Mouse (Mus musculus) kidney, postnatal 10 days (tissue): Measurements from ENCODE around the gene Meox1.

ENCODE experiments used
- DNase-seq: peaks from one replicate; pipeline ENCODE4 v3.0.0; 2021; ENCODE audit warnings: mixed read lengths

Meox1 gene

DNA sequence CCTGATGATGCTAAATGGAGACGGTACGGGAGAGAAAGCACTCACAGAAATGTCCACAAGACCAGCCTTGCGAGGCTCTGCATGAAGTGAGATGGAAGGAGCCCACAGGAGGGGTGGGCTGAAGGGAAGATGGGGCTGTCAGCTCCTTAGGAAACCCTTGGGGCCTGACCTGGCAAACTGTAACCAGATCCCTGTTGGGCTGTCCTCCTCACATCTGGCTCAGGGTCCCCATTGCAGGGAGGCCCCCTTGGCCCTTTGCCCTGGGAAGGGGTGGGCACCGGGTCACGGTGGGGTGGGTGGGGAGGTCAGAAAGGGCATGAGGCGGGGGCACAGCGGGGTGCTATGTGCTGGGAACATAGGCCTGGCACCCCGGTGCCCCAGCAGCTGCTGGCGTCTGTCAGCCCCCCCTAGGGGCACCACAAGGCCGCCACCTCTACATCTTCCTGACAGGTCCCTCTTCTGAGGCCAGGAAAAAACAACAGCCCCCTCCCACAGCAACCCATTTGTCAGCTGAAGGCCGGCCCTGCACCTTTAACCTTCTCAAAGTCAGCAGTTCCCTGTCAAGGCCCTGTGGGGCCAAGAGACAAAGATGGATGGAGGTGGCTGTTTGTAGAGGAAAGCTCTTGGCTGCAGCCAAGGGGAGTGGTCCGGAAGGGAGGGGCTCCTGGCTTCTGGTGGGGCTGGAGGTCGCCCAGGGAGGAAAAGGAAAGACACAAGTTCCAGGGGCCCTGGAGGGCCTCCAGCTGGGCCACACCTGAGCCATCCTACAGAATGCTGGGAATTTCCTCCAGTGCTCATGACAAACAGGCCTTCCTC, 2.6 kb upstream of the Meox1 start:
- peak; percentile 78 for DNase-seq

DNA sequence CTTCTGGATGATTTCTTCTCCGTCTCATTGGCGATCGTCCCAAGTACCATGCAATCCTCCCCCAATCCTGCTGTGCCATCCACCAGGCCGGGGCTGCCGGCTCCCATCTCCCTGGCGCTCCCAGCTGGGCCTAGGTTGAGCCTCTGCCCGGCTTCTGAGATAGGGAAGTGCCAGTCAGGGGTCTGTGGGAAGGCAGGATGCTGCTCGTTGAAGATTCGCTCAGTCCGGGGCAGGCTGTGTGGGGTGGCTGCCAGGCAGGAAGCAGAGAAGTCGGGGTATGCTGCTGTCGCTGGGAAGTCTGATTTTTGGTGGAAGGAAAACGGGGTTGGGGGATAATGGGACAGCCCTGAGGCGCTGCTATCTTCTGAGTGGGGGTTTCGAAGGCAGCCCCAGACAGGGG, 614 bp downstream of the Meox1 start:
- peak; percentile 66 for DNase-seq

DNA sequence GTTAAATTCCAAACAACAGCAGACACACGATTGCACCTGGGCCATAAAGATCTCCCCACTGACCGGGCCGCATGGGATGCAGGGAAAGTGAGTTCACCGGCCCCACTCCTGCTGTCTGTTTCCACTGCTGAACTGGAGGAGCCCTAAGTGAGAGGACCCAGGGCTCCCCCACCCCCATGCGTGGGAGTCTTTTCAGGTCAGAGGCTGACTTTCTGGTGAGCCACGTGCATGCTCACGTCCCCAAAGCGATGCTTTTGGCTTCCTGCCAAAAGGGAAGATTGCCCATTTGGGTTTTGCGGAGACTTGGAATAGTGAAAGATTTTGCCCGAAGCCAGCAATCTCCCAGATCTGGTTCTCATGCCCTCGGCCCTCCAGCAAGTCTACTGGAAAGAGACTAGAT, 2.7 kb downstream of the Meox1 start:
- peak; percentile 47 for DNase-seq

DNA sequence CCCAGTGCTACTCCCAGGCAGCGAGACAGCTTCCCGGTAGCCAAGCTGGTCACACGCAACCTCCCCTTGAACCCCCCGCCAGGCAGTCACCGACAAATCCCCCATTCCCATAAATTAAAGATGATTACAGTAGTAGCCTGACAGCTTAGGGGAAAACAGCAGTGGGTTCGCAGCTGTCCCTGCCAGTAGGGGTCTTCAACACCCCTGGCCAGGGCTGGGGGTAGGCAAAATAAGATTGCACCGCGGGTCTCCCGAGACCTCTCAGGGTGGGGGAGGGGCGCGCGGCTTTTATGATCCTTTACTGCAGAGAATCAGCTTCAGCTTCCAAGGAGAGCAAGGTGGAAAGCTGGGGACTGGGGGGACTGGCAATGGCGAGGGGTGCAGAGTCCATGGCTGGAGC, 4.4 kb downstream of the Meox1 start:
- peak; percentile 56 for DNase-seq

DNA sequence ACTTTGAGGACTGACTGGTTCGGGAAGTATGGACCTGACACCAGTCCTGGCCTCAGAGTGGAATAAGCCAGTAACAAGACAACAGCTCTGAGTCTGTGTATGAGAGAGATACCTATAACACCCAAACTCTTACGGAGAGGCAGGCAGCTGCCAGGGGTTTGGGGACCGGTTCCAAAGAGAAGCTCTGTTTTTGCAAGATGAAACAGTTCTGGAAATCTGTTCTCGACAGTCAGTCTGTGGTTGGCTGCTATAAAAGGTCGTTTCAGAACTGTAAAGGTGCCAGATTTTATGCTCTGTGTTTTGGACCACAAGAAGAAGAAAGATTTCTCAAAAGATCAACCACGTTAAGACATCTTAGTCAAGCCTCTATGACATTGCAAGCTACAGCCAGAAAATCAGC, 5.4 kb downstream of the Meox1 start:
- DNase-seq: no peak

DNA sequence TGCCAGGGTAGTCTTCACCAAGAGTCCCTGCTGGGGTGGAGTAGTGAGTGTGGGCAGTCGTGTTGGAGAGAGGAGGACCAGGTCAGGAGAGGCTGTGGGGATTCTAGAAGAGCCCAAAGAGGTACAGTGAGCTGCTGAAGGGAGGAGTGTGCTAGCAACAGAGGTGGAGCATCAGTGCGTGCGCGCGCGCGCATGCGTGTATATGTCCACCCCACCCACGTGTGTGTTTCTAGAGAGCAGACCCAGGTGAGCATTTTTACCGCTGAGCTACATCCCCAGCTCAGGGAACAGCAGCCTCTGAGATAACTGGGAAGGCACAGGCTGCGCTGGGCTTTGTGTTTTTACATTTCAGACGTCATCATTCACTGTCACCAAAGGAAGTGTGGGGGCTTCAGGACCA, 7.7 kb downstream of the Meox1 start:
- DNase-seq: no peak

DNA sequence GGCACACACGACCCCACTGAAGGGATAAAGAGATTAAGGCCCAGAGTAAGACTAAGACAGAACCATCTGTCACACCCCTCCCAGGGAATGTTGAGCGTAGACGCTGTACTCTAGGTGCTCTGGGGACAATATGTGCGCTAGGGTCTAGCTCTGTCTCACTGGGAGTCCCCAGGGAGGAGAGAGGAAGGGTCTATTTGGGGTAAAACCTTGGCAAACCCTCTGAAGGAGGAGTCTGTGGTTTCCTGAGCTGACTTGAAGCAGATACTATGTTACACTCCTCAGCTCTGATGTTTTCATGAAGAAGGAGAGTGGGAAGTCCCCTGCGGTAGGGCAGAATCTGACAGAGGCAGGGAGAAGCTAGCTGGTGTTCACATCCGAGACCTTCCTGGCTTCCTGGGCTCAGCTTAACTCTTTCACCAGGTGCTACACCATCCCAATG, 8.3 kb downstream of the Meox1 start:
- DNase-seq: no peak

DNA sequence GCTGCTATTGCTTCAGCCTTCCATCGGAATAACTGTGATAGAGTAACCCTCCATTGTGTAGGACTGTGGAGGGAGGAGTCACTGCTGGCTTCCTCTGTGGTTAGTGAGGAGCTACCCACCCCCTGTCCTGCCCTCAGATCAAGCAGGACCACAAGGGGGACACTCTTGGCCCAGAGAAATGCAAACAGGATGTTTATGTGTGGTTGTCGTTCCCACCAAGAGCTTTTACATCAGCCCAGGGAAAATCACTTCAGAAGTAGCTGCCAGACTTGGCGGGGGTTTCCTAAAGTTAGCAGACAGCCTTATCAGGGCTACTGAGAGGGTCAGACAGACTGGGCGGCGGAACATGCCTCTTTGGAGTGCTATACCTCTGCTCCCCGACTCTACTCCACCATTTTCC, 8.9 kb downstream of the Meox1 start:
- peak; percentile 55 for DNase-seq

DNA sequence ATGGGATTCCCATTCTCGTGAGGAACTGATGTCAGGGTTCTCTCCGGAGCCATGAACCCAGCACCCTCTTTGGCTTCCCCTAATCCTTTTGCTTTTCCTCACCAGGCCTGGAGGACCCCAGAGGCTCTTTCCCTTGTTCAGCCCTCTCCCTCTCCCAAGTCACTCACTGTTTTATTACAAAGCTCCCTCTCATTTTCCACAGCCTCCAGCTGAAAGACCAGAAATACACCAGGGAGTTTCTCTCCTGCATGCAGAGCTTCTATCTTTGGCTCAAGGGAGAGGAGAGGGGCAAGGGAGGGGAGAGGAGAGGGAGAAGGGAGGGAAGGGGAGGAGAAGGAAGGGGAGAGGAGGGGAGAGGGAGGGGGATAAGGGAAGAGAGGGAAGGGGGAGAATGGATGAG, 10.3 kb downstream of the Meox1 start:
- DNase-seq: no peak

DNA sequence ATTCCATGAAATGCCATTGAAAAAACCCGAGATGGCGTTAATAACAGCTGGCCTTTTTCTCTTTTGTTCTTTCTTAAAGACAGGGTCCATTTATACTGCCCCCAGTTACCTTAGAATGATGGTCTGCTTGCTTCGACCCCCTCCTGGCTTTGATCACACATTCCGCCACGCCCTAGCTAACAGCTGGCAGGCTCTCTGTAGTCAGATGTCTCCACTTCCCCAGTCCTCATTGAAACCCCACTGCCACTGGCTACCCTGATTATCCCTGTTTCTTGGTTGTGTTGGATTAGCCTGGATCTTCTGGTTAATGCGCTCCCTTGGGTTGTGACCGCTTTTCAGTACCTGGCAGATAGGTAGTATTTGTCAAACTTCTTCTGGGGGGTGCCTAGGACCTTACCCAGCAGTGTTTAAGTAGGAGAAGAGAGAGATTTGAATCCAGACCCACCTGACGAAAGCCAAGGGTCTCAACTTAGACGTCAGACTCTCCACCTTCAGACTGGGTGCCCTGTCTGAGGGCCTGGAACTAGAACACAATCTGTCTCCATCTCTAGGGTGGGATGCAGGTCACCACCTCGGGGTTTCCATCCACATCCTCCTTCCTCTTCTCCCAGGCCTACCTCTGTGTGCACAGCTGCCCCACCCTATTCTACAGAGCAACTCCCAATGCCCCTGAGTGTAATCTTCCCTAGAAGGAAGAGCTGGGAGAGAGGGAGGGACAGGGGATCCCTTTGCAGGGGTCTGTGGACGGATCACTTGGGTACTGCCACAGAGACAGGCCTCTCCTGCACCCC, 11.5 kb downstream of the Meox1 start:
- DNase-seq: no peak

DNA sequence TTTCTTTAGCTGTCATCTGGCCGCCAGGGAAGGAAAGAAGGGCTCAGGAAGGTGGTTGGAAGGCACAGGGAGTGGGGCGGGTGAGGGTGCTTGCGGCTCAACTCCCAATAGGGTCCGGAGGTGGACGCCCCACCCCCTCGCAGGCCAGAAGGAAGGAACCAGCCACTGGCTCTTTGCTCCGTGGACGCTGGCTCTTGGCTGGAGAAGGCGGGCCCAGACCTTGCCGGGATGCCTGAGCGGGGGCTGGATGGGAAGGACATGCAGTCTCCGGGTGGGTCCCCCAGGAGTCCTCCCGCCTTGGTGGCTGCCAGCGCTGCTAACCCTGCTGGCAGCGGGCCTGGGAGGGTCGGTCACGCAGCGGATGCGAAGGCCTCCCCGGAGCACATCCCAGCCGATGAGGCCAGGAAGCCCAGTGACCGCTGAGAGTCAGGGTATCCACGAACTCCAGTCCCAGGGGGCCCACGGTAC, 12.5 kb downstream of the Meox1 start:
- DNase-seq: peak; percentile 91

DNA sequence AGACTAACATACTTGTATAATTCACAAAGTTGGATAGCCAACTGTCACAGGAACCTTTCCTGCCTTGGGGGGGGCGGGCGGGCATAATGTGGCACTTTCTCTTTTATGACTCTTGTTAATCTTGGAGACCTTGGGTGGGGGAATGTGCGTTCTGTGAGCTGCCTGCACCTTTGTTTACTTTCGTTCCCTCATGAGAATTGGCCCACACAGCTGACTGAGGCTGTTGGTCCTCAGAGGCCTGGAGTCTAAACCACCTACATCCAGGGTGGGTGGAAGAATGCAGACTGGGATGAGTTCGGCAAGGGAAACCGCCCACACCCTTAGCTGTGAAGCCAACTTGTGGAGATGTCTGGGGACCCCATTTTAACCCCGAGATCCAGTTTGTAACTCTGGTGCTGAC, 13.0 kb downstream of the Meox1 start:
- DNase-seq: no peak

DNA sequence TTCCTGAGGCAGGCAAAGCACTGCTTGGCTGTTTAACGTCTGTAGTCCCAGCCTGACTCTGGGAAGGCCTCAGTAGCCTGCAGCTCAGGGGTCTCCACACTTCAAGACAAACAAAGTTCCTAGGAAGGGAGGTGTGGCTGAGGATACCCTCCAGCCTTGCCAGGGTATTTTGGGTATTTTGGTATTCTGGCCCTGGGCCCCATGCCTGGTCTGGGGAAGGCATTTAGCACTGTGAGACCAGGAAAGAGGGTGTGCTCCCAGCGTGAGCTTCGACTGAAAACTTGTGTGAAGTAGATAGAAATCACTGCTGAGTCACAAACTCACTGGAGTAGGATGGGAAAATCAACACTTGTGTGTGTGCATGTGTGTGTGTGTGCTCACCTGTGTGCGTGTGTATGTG, 14.5 kb downstream of the Meox1 start:
- DNase-seq: no peak

DNA sequence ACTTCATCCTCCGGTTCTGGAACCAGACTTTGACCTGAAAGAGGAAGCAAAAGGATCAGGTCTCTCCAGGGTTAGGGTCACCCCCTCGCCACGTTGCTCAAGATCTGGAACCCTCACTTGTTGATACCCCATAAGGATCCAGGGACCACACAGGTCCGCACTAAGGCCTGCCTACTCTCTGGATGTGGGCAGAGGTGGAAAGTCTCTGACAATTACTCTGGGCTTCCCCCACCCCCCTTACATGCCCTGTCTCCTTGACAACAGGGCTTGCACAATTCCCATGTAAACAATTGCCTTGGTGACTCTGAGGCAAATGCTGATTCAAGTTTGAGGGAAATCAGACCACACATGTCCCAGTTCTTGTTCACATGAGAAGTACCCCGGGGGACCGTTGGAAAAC, 15.5 kb downstream of the Meox1 start:
- no peak for DNase-seq

DNA sequence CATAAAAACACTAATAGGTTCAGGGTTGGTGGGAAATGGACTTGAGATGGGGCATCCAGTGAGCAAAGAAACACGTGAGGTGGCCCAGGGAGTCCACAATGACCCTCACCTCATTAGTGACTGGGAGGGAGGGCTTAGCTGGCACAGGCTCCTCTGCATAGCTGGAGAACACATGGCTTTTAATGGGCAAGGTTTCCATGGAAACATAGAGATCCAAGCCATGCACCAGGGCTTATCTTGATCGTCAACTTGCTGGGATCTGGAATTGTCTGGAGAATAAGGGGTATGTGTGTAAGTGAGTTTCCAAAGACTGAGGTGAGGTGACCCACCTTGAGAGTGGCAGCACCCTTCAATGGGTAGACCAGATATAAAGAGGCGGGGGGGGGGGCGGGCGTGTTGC, 19.2 kb downstream of the Meox1 start:
- DNase-seq: no peak

DNA sequence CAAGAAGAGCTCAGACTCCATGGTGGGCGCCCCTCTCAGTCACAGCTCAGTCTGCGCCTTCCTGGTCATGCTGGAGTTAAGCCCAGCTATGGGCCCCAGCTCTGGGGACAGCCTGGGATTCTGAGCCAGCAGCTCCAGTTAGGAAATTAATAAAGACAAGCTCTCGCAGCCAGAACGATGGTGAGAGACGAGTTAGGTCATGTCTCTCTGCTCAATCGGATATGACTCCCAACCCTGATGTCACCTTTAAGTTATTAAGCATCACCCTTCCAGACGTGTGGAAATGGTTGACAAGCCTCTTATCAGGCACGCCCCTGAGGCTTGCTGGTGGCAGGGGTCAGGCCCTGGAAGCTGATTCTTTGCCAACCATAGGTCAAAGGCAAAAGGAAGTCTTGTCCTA, 20.3 kb downstream of the Meox1 start:
- peak; percentile 43 for DNase-seq

DNA sequence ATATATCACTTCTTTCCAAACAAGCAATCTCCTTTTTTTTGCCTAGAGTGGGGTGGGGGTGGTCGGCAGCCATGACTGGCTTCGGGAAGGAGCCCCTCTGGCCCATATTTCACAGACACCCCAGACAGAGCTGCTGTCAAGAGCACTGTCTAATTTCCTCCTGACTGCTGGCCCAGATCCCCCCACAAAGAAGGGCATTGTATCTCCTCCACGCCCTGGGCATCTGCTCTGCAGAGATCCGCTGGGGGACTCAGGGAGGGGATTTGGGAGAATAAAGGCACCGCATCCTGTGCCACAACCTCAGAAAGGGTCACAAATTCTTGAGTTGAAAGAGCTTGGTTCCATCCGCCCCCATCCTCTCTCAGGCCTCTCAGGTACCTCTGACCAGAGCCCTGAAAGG, 22.7 kb downstream of the Meox1 start:
- DNase-seq: no peak

DNA sequence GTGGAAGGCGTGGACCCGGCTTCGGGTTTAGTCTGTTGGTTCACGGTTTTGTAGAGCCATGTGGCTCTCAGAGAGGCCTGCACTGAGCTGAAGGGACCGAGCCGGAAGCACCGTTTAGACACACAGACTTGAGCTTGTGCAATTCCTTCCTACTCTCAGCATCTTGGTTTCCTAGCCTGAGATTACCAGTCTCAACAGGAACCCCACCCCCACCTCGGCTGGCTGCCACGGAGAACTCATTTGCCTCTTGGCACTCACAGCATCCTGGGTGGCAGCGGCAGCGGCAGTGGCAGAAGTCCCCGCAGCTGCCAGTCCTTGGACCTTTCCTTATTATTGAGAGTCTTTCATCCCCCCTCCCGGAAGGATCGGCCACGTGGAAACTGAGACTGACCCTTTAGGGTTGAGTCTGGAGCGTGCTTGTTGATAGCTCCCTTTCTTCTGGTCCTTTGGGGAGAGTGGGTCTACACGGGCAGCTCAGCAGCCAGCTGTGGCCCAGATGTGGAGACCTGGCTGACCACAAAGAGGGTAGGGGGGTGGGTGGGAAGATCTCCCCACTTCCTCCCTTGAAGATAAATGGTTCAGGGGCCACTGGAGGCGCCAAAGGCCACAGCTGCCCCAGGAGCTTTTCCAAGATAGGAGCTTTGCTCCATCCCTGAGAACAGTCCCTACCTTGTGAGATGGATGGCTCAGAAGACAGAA, 24.0 kb downstream of the Meox1 start:
- peak; percentile 54 for DNase-seq

DNA sequence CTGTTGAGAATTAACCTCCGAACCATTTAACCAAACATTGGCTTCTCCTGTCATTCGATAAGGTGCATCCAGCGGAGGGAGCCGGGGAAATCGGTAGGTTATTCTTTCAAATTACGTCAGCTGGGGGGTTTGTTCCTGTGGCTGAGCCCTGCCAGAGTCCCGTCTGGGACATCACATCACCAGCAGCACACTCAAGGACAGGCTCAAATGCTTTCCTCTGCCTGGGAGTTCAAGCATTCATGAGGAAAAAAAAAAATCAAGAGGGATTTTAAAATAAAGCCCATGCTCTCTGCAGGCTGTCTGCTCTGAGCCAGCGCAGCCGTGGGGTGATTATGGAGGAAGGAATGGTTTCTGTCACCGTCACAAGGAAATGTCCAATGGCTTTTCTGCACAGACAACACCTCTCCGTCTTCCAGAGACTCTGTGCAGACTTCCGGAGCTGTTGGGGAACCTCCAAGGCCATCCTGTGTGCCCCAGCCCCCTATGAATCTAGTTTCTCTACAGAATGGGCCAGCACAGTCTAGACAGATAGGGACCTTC, 26.6 kb downstream of the Meox1 start:
- DNase-seq: no peak

DNA sequence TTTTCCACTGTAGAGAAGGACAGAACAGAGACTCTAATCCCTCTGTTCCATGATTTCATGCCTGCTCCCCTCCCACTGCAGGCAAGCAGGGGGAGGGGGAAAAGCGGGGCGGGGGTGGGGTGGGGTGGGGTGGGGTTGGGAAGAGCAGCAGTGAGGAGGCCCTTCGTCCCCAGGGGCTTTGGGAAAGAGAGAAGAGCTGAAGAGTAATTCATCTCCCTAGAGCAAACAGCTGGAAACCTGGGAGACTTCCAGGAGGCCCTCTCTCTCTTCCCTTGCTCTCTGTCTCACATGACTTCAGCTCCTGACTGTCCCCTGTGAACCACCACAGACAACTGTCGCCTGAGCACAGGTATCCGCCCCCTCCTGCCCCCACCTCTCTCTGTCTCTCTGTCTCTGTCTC, 35.4 kb downstream of the Meox1 start:
- DNase-seq: no peak

DNA sequence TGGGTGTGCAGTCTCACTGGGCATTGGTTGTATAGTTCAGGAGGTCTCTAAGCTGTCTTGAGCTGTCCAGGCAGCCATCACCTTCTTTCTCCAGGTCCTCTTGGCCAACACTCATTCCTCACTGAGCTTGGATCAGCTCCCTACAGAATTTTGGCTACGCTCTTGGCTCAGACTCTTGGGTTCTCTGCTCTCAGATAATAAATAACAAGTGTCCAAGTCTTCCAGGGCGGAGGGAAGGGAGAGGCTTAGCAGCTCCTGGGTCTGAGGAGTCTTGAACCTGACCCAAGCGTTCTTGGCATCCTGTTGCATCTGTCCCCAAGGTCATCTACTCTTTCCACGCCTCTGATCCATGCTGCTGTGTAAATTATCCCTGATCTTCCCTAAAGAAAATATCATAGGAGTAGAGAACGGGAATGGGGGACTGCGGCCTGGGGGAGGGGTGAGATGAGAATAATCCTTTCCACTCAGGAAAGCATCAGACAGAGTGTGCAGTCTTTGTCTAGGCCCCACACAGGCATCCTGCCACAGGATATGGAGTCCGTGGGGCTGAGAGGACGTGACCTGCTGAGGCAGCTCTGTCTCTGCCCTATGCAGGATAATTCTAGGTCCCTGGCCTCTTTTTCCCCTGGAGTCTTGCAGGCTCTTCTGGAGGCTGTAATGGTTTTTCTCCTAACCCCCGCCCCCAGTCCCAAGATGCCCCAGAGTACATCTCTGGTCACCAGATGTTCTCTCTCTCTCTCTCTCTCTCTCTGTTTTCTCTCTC, 38.0 kb downstream of the Meox1 start:
- DNase-seq: peak; percentile 42

DNA sequence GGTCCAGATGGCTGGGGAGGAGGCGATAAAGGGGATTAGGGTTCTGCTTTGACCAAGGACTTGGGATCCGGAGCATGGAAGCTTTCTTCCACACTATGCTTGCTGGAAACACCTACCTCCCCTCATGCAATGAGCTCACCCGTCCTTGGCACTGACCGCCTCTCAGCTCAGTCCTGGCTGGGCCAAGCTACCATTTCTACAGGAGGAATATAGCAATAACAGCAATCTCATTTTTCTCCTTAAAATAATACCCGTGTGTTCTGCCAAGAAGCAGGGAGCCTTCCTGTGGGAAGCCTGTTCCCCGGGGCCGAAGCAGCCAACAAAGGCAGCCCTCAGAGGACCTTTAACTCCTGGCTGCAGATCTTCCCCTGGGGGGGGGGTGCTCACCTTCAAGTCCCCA, 43.1 kb downstream of the Meox1 start:
- peak; percentile 23 for DNase-seq

DNA sequence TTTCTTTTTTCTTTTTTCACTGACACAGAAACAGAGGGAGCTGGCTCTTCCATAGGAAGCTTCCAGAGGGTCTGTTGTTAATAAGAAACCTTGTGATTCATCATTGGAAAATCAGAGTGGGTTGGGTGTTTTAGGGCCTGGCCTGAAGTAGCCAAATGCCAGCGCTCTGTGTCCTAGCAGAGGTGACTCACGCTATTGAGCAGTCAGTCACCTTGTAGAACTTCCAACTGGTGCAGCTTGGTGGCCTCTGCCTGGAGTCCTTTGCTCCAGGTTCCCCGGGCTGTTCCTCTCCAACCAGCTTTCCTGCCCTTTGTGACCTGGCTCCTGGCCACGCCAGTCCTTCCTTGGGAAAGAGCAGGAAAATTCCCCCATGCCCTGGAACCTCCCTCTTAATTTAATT, 44.9 kb downstream of the Meox1 start:
- DNase-seq: peak; percentile 59
